Mouse (Mus musculus): ENCODE measurements at regions not wholly inside any gene's neighbourhood (a gene's known extent, or its start where the extent isn't known, plus 50 kb on each side); places are given as distances from the start of the nearest gene placed in this dataset.

- no peak for TF ChIP-seq CTCF (IDR thresholded peaks at IDR 0.05; ENCODE audit: control insufficient read depth, insufficient read depth, low read length)
- TF ChIP-seq POLR2A (IDR thresholded peaks at IDR 0.05; ENCODE audit: borderline replicate concordance, control insufficient read depth, low read depth, low read length) = no peak
Observed at GRCm38 (mm10) chr3:61846703-61847102, 481.0 kb upstream of the B430305J03Rik start.

All from bone marrow, adult 2 months (tissue).